Mouse (Mus musculus): Measurements from ENCODE around the gene Hnrnpab.
"Not testable (repeated sequence)": the region's sequence is repeated elsewhere in the genome, so short reads cannot be mapped to it uniquely, and the experiment has no call there.

The Hnrnpab gene

DNA sequence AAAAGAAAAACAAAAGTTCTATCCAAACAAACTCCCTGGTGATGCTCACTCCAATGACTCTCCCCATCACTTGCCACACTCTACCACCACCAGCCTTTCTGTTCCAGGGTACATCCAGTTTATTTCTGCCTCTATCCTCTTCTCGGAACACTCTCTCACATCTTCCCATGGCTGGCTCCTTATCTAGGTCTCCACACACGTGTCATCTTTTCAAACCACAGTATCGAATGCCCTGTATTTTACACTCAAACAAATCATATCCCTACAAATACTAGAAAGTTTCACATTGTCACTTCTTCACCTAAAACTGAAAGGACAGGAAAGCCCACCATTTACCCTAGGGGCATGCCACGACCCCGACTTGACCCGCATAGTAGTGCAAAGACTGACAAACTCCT is 28.5 kb upstream of the Hnrnpab start:
- DNase-seq (ENCODE audit: low spot score in 2 of 2): no peak

DNA sequence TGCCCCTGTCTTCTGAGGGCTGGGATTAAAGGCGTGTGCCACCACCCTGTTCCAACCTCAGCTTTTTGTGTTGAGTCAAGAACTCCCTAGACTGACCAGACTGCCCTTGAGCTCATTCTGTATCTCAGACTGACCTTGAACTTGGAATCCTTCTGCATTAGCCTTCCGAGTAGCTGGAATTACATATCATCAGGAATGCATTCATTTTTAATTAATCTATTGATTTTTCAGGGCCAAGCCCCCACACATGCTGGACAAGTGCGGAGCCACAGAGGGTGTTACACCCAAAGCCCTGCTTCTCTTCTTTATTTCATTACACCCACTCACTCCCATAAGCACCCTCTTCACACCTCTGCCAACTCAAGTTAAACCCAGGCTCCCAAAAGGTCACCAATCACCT is 27.1 kb upstream of the Hnrnpab start:
- no peak for DNase-seq (ENCODE audit: low spot score in 2 of 2)

DNA sequence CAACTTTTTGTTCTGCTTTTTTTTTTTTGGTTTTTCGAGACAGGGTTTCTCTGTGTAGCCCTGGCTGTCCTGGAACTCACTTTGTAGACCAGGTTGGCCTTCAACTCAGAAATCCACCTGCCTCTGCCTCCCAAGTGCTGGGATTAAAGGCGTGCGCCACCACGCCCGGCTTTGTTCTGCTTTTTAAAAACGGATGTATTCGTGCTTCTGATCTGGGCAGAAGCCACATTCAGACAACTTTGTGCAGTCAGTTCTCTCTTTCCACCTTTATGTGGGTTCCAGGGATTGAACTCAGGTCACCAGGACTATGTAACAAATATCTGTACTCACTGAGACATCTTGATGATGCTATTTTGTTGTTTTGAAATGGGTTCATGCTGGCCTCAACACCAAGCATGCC is 26.6 kb upstream of the Hnrnpab start:
- DNase-seq (ENCODE audit: low spot score in 2 of 2): not testable (repeated sequence)

DNA sequence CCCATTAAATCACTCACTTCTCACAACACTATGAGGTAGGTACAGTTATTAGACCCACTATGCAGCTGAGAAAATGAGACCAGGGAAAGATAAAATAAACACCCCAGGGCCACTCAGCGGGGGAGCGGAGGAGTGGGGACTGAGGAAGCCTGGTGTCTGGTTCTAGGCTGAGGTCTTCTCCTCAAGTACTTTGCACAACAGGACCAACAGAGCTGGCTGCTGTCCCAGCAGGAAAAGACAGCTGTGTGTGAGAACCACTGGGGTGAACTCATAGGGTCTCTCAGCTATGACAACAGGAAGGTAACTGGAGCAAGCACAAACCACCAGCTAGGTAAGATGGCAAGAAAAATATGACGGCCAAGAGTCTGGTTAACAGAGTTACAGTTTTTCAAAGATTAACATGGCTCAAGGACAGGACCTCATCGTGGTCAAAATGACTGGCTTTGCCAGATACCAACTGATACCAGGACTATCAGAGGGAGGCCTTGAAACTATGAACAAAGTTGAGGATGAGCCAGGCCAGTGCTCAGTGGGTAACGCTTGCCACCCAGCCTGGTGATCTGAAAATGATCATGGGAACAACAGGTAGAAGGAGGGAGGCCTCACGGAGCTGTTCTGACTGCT is 25.6 kb upstream of the Hnrnpab start:
- DNase-seq (ENCODE audit: low spot score in 2 of 2): no peak

DNA sequence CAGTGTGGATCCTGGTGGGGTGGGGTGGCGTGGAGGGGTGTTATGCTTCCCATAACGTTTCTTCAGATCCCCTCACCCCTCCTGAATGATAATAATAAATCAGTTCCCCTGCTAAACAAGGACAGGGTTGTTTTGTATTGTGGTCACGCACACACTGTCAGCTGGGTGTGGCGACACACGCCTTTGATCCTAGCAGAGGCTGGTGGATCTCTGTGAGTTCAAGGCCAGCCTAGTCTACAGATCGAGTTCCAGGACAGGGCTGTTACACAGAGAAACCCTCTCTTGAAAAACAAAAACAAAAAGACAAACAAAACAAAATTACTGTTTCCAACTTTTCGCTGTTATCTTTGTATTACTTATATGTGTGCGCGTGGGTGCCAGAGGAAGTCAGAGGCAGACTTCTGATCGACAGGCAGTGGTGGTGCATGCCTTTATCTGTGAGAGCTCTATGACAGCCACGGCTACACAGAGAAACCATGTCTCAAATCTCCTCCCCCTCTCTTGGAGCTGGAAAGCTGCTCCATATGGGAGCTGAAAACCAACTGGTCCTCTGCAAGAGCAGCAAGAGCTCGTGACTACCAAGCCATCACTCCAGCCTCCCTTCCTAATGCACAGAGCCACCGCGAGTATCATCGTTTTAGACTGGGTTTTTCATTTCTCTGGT is 23.1 kb upstream of the Hnrnpab start:
- no peak for DNase-seq (ENCODE audit: low spot score in 2 of 2)

DNA sequence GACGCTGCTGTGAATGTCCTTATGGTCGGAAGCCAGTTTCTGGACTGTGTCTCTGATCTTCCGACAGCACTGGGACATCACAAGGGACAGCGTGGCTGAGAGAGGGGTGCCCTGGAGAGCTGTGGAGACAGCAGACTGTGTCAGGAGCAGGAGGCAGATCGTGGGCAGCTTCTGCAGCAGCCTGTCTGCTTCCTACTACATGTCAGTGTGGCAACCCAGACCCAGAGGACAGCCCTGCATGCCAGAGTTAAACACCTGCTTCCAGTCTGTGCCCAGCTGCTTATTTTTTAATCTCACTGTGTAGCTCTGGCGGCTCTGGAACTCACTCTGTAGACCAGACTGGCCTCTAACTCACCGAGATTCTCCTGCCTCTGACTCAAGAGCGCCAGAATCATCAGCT is 21.3 kb upstream of the Hnrnpab start:
- DNase-seq (ENCODE audit: low spot score in 2 of 2): no peak

DNA sequence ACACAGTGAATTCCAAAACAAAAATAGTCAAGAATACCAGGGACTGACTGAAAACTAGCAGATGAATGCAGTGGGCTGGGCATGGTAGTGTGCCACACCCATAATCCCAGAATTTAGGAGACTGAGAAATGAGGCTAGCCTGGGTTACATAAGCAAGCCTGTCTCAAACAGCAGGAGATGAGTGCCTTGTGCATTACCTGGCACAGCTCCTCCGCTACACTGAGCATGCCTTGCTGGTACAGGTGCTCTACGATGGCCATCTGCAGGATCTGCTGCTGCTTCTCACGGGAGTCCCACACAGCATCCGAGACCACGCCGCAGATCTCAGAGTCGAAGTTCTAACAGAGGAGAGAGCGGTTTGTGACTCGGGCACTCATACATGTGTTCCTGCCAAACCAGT is 20.8 kb upstream of the Hnrnpab start:
- DNase-seq (ENCODE audit: low spot score in 2 of 2): no peak

DNA sequence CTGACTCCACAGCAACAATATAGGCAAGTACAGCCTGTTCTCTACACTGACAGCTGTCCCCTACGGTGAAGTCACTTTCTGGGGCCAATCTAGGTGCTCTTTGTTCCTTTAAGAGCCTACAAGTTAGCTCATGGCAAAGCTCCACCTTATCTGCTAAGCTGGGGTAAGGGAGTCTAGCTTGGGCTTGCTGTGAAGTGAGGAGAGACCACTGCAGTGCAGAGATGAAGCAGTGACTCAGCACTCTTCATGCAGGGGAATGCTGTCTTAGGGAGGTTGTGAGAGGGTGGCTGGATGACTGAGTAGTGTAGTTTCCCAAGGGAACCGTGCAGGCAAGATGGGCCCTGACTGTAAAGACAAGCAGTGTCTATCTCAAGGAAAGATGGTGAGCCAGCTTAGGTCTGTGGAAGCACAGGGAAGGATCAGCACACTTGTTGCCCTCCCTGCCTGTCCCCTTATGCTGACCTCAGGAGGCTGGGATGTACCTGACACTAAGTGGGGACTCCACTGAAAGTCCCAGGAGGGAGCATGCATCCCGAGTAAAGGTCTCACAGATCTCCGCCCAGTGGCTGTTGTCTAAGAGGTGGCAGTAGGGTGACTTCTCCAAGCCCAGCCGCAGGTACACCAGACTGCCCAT is 18.7 kb upstream of the Hnrnpab start:
- no peak for DNase-seq (ENCODE audit: low spot score in 2 of 2)

DNA sequence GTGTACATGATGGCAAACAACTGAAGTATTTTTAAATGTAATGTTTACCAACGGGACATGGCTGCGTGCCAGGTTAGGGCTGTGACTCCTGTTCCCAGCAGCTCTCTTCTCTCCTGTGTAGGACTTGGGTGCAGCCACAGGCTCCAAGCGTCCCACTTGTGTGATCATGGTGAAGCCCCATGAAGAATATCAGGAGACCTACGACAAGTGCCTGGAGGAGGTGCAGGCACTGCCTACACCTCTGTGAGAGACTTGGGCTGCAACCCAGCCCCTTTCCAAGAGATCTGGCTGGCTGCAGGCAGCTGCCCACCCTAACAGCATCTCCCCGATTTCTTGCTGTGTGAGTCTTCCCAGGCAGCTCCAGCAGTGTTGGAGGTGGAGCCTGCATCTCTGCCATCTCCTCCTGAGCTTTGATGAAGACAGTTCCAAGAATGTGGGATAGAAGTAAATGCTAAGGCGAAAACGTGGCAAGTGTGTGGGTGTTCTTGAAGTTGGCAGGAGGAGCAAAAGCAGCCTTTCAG is 16.4 kb upstream of the Hnrnpab start:
- no peak for DNase-seq (ENCODE audit: low spot score in 2 of 2)

DNA sequence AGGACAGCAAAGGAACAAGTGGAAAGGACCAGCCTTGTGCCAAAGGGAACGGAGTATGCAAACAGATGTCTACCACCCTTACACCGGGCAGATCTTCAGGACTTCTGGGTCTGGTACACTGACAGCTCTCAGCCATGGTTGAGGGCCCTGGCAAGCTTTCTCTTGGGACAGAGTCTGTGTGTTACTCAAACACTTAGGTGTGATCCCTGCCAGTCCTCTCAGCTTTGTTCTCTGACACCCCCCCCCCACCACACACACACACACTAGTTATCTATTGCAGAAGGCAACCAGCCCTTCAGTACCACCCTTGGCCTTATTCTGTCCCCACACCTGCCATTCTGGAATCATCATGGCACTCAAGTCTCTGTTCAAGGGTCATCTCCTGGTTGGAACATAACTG is 15.1 kb upstream of the Hnrnpab start:
- DNase-seq (ENCODE audit: low spot score in 2 of 2): no peak

DNA sequence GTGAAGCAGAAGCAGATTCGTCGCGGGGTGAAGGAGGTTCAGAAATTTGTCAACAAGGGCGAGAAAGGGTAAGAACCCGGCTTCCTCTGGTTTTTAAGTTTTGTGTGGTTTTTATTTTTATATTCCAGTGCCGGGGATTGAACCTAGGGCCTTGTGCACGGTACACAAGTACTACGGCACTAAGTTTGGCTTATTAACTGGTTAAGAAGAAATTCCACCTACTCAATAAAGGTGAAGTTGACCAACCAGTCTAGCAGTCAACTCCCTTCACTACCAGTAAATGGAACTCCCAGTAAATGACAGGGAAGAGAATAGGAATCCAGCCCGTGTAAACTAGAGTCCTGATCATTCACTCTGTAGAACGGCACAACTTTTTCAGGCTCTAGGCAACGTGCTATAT is 13.4 kb upstream of the Hnrnpab start:
- no peak for DNase-seq (ENCODE audit: low spot score in 2 of 2)

DNA sequence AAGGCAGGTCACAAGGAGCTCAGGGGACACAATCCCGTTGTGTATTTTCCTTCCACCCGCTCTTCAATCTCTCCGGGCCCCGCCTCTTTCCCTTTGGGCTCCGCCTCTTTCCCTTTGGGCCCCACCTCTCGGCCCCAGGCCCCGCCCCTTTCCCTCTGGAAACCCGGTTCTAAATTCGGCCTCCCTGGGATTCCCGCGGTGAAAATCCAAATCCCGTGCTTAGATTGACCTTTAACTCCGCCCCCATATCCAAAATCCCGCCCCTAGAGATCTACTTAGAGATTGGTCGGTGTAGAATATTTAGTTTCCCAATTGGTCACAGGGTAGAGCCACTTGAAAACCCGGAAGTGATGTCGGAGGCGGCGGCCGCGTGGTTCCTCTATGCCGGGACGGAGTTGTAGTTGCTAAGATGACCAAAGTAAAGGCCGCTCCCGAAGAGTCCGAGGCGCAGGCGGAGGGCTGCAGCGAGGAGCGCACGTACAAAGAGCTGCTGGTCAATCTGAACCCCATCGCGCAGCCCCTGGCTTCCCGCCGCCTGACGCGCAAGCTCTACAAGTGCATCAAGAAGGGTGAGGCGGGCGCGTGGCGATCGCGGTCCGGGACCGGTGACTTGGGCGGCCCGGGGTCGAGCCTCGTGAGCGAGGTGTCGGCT is 12.9 kb upstream of the Hnrnpab start, which contains the start of gene Nhp2:
Nhp2 (plus strand) TSS at position 327 of the 652 bp plus-strand sequence.
- peak; percentile 82 to 93 for DNase-seq (ENCODE audit: low spot score in 2 of 2)

DNA sequence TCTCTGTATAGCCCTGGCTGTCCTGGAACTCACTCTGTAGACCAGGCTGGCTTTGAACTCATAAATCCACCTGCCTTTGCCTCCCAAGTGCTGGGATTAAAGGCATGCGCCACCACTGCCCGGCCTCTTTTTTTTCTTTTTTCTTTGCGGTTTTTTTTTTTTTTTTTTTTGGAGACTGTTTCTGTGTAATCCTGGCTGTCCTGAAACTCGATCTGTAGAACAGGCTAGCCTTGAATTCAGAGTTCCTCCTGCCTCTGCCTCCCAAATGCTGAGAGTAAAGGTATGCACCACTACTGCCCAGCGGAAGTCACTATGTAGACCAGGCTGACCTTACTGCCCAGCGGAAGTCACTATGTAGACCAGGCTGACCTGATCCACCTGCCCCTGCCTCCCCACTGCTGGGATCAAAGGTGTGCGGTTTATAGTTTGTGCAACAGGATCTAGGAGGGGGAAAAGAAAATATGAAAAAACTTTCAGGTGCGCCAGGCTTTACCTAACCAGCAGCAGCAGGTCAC is 12.3 kb upstream of the Hnrnpab start:
- DNase-seq (ENCODE audit: low spot score in 2 of 2): no peak

DNA sequence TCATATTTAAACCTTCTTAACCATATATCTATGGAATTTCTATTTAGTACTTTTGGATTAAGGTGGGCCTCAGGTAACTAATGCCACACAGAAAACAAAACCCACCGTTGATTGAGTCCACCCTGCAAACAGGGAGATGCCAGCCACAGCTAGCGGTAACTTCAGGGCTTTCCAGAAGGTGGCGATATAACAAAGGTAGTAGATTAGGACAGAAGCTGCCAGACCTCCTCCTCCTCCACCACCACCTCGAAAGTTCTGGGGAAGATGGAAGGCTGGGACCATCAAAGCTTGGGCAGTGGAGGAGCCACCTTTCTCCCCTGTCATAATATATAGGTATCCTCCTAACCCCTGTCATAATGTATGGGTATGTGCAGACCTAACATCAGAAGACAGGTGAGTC is 11.0 kb upstream of the Hnrnpab start:
- DNase-seq (ENCODE audit: low spot score in 2 of 2): peak in 1 of 2 experiments; percentile 79

DNA sequence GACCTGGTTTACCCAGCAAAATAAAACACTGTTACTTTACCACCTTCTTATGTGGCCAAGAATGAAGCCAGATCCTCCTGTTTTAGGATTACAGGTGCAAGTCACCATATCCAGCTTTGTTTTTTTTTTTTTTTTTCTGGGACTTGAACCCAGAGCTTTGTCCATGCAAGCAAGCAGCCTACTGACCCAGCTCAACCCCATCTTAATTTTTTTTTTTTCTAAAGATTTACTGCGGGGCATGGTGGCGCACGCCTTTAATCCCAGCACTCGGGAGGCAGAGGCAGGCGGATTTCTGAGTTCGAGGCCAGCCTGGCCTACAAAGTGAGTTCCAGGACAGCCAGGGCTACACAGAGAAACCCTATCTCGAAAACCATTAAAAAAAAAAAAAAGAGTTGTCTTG is 9.5 kb upstream of the Hnrnpab start:
- not testable (repeated sequence) for DNase-seq (ENCODE audit: low spot score in 2 of 2)

DNA sequence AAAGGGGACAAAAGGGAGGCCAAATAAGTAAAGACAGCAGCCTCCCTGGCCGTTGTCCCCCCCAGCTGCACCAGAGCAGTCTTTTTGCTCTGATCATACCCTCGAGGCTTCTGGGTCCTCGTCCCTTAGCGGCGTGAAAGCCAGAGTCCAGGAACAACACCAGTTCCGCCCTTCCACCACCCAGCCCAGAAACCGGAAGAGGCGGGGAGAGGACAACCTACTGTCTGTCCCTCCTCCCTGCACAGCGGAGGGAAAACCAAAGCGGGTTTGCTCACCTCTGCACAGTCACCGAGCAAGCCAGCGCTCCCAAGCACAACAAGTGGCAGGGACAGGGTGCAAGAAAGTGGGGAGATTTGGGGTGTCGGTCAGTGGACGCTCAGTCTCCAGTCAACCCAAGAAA is 9.0 kb upstream of the Hnrnpab start:
- DNase-seq (ENCODE audit: low spot score in 2 of 2): peak; percentile 67 to 80

DNA sequence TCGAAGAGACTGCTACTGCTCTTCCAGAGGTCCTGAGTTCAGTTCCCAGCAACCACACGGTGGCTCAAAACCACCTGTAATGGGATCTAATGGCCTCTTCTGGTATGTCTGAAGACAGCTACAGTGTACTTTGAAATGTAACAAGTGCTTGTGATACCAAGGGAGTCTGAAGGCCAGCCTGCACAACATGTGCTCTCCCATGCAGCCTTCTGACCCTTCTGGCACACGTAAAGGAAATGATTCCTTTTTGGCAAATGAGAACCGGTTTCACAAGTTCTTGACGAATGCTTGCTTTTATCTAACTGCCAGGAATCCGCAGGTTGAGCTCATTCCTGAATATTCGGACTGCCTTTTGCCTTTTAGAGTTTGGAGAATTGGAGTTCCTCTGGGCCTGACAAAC is 8.5 kb upstream of the Hnrnpab start:
- DNase-seq (ENCODE audit: low spot score in 2 of 2): no peak

DNA sequence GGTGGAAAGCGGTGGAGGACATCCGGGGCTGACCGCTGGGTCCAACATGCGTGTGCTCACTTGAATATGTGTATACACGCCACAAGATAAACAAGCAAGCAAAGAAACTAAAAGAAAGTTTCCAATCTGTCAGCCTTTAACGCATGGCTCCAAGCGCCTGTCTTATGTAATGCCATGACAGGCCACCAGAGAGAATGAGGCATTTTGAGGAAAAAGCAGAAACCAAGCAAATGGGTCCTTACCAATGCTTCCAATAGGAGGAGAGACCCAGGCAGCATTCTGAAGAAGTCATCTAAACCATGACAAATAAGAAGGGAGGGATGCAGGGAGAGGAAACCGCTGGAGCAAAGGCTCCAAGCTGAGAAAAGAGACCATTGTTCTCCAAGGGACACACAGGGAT is 7.6 kb upstream of the Hnrnpab start:
- DNase-seq (ENCODE audit: low spot score in 2 of 2): no peak

DNA sequence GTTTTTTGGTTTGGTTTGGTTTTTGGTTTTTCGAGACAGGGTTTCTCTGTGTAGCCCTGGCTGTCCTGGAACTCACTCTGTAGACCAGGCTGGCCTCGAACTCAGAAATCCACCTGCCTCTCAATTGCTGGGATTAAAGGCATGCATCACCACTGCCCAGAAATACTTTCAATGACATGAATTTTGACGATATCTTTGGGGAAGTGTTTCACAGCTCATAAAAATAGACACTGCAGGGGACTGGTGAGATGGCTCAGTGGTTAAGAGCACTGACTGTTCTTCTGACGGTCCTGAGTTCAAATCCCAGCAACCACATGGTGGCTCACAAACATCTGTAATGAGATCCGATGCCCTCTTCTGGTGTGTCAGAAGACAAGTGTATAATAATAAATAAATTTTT is 3.3 kb upstream of the Hnrnpab start:
- DNase-seq (ENCODE audit: low spot score in 2 of 2): not testable (repeated sequence)

DNA sequence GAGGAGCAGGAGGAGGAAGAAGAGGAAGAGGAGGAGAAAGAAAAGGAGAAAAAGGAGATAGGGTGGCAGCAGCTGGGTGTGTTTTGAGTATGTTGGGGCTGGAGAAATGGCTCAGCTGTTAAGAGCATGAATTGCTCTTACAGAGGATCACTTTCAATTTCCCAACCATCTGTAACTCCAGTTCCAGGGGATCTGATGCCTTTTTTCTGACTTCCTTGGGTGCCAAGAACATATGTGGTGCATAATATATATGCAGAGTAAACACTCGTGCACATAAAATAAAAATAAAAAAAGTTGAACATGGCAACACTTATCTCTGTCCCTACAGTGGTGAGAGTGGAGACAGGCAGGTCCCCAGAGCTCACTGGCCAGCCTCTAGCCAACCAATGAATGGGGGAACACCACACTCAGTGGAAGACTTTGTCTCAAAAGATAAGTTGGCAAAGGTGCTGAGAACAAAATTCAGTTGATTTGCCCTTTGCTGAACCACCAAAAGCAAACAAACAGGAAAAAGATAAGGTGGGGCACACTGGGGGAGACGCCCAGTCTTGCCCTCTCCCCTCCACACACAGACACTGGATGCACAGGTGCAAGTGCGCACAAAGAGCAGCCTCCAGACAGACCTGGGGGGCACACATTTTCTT is 2.7 kb upstream of the Hnrnpab start:
- DNase-seq (ENCODE audit: low spot score in 2 of 2): no peak

DNA sequence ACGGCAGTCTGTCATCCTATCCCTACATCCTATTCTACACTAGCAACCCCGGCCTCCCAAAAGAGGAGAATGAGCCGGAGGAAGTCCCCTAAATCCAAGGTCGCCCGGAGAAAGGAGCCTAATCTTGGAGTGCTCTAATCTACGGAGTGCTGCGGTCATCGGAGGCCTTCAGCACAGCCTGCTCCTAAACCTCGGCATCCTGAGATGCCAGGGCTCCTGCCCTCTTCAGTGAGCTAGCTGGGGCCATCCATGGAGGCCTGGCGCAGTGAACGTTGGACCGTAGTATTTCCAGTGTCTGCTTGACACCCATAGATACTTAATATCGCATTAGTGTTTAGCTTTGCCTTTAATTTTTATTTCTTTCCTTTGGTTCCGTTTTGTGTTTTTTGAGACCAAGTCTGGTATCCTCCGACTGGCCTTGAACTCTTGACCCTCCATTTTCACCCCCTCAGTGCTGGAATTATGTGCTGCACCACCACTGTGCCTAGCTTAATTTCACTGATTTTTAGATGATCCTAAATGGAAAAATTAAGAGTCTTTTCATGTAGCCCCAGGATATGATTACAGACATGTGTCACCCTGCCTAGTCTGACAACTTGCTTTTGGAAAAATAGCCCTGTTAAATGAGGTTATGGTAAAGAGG is 570 bp upstream of the Hnrnpab start:
- DNase-seq (ENCODE audit: low spot score in 2 of 2): no peak

Data from spleen, postnatal 10 days (tissue).